Mouse (Mus musculus) lung, embryonic 16.5 days (tissue): ENCODE data around the gene Rbms1. TPM values are rescaled to one million over a fixed set of nuclear protein-coding genes. Genes with fewer than 3 reads are reported as not detected.

Experiments used
- ATAC-seq: fragments of 200-750 bp; cut with Nextera tagmentation; 2 replicates; pipeline ENCODE4 v1.8.0; 2017; ENCODE audit warnings: low read depth, mild to moderate bottlenecking, moderate library complexity
- H3K27ac ChIP-seq: fragments of 300-500 bp; sonication (generic); 2 replicates; pipeline ENCODE4 v1.5.1; 2014; ENCODE audit warnings: mild to moderate bottlenecking, control low read depth, low read length
- H3K27me3 ChIP-seq: fragments of 300-500 bp; sonication (generic); 2 replicates; pipeline ENCODE4 v1.6.1; 2014; ENCODE audit warnings: low read depth, low read length, mixed read lengths; ENCODE audit not compliant: control insufficient read depth, insufficient read depth
- H3K36me3 ChIP-seq: fragments of 300-500 bp; sonication (generic); 2 replicates; pipeline ENCODE4 v1.6.1; 2014; ENCODE audit warnings: low read length; ENCODE audit not compliant: control insufficient read depth, insufficient read depth
- H3K4me1 ChIP-seq: fragments of 300-500 bp; sonication (generic); replicated peaks from 2 replicates; pipeline ENCODE4 v1.6.1; 2014; ENCODE audit warnings: low read length, mixed read lengths; ENCODE audit not compliant: control insufficient read depth, insufficient read depth
- H3K4me2 ChIP-seq: fragments of 300-500 bp; sonication (generic); 2 replicates; pipeline ENCODE4 v1.6.1; 2014; ENCODE audit warnings: low read depth, low read length, control low read depth
- H3K4me3 ChIP-seq: fragments of 300-500 bp; sonication (generic); 2 replicates; pipeline ENCODE4 v1.5.1; 2014; ENCODE audit warnings: mild to moderate bottlenecking, low read length, control low read depth
- H3K9ac ChIP-seq: fragments of 300-500 bp; sonication (generic); 2 replicates; pipeline ENCODE4 v1.6.1; 2014; ENCODE audit warnings: low read length, control low read depth
- H3K9me3 ChIP-seq: fragments of 300-500 bp; sonication (generic); 2 replicates; pipeline ENCODE4 v1.6.1; 2016; ENCODE audit warnings: low read length; ENCODE audit not compliant: control insufficient read depth
- WGBS: fragments of 180-500 bp; shearing (Covaris S2); extraction: QIAGEN DNeasy Blood & Tissue Kit; methylation state at CpG from one replicate; pipeline ENCODE4 v1.1.7; 2014; 5-methylcytosine and 5-hydroxymethylcytosine counted together
- polyA plus RNA-seq: library from polyadenylated mRNA; unstranded; fragments of >200 nt; fragmentation: Nextera tagmentation; extraction: Ambion mirVana; gene quantifications from 2 replicates; pipeline ENCODE4 v1.2.1, GENCODE M21; 2015

Gene Rbms1
- polyA plus RNA-seq, 1 experiment from 2014 or later, result 129 TPM

DNA sequence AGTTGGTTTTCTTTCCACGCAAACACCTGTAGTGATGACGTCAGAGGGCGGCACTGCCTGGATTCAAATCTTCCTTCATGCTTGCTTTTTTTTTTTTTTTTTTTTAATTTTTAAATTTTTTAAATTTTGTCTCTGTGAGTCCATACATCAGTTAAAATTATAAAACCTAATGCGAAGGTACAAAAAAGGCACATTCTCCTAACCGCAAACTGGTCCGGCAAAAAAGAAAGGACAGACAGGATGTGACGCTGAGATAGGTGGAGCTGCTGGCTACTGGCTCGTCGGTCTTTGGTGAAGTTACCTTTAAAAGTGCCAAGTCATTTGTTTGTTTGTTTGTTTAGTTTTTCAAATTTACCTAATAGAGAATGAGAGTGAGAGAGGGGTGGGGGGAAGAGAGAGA, 211.7 kb downstream of the Rbms1 start:
- no peaks in the 10 kb centered on the region for H3K27me3 ChIP-seq
- H3K9ac ChIP-seq, result no peak overlapping the region
- no peak overlapping the region for H3K4me3 ChIP-seq
- H3K9me3 ChIP-seq, result no peaks in the 10 kb centered on the region
- peaks cover 25% of the 10 kb centered on the region for H3K36me3 ChIP-seq
- no peak for ATAC-seq
- WGBS, result 91% methylated on average over 9 of the region's 9 CpGs
- H3K4me1 ChIP-seq, result peaks cover 15% of the 10 kb centered on the region
- no peak overlapping the region for H3K27ac ChIP-seq
- no peak overlapping the region for H3K4me2 ChIP-seq

DNA sequence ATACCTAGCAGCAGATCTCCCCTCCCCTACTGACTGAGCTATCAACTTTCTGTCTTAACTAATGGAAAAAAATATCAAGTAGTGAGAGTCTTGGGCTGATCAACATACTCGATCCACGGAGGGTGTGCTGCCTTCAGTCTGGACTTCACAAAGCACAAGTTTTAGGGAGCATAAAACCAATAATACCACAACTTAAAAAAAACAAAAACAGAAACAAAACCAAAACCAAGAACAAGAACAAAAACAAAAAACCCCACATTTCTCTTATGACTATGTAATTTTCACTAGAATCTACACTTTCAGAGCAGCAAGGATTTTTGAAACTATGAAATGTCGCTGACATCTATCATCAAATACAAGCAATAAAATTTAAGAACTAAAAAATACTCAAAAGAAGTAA, 212.4 kb downstream of the Rbms1 start:
- peaks cover 19% of the 10 kb centered on the region for H3K4me1 ChIP-seq
- no peak overlapping the region for H3K4me3 ChIP-seq
- H3K9me3 ChIP-seq, result no peaks in the 10 kb centered on the region
- H3K9ac ChIP-seq, result no peak overlapping the region
- no peaks in the 10 kb centered on the region for H3K27me3 ChIP-seq
- ATAC-seq, result no peak
- peaks cover 18% of the 10 kb centered on the region for H3K36me3 ChIP-seq
- H3K27ac ChIP-seq, result no peak overlapping the region
- no peak overlapping the region for H3K4me2 ChIP-seq
- WGBS, result 85% methylated on average over 3 of the region's 3 CpGs

DNA sequence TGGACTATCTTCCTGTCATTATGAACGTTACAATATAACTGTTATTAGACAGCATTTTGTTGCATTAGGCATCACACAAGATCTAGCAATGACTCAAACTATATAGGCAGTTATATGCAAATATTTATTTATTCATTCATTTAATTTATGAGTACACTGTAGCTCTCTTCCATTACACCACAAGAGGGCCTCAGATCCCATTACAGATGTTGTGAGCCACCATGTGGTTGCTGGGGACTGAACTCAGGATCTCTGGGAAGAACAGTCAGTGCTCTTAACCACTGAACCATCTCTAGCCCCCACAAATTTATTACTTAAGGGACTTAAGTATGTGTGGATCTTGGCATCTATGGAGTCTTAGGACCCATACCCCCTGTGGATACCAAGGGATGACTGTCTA, 214.4 kb downstream of the Rbms1 start:
- Histone ChIP-seq H3K9ac (no peak overlapping the region), H3K4me1 (peaks cover 22% of the 10 kb centered on the region), H3K4me3 (no peak overlapping the region), H3K27me3 (no peaks in the 10 kb centered on the region), H3K27ac (no peak overlapping the region), H3K4me2 (no peak overlapping the region), H3K36me3 (peaks cover 12% of the 10 kb centered on the region), H3K9me3 (no peaks in the 10 kb centered on the region)
- ATAC-seq, result no peak
- WGBS, result 82% methylated on average over 1 of the region's 1 CpGs

DNA sequence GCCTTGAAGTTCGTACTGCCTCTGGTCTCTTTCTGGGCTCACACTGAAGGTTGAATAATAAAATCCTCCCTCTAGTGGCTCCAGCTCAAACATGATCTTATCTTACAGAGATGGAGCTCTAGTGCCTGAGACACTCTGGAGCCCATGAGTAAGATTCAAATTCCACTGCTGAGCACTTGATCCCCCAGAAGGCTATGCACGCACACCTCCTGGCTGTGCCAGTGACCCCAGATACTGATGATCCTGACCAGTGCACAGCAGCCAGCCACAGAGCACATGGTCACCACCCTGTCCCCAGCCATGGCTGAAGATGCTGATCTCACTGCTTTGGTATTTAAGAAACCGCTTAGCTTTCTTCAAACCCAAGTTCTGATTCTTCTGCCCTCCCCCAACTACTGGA, 215.4 kb downstream of the Rbms1 start:
- H3K4me1 ChIP-seq, result peaks cover 22% of the 10 kb centered on the region
- H3K27ac ChIP-seq, result peak overlapping the region; percentile 37; the same call in 1 of the 2 replicates
- peaks cover 7% of the 10 kb centered on the region for H3K36me3 ChIP-seq
- H3K9ac ChIP-seq, result no peak overlapping the region
- ATAC-seq, result peak; percentile 77
- no peaks in the 10 kb centered on the region for H3K9me3 ChIP-seq
- 32% methylated on average over 3 of the region's 3 CpGs for WGBS
- H3K4me2 ChIP-seq, result no peak overlapping the region
- no peak overlapping the region for H3K4me3 ChIP-seq
- H3K27me3 ChIP-seq, result no peaks in the 10 kb centered on the region

DNA sequence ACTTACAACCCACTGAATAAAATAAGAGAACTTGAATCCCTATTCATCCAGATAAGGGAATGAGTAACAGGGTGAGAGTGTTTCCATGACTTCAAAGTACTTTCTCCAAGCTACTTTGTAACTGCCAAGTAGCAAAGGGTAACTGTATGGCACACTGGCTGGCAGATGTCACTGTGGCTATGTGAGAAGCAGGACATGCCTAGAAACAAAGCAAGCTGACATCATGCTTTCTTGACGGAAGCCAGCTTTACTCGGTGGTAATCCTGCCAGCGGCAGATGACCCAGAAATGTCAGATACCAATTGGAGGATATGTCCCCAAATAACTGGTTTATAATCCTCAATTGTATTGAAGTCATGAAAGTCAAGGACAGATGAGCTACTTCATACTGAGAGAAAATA, 218.3 kb downstream of the Rbms1 start:
- no peak overlapping the region for H3K27ac ChIP-seq
- peaks cover 25% of the 10 kb centered on the region for H3K4me1 ChIP-seq
- 54% methylated on average over 3 of the region's 3 CpGs for WGBS
- H3K4me3 ChIP-seq, result no peak overlapping the region
- H3K27me3 ChIP-seq, result no peaks in the 10 kb centered on the region
- H3K9ac ChIP-seq, result no peak overlapping the region
- H3K36me3 ChIP-seq, result peaks cover 7% of the 10 kb centered on the region
- H3K9me3 ChIP-seq, result no peaks in the 10 kb centered on the region
- no peak overlapping the region for H3K4me2 ChIP-seq
- ATAC-seq, result no peak

DNA sequence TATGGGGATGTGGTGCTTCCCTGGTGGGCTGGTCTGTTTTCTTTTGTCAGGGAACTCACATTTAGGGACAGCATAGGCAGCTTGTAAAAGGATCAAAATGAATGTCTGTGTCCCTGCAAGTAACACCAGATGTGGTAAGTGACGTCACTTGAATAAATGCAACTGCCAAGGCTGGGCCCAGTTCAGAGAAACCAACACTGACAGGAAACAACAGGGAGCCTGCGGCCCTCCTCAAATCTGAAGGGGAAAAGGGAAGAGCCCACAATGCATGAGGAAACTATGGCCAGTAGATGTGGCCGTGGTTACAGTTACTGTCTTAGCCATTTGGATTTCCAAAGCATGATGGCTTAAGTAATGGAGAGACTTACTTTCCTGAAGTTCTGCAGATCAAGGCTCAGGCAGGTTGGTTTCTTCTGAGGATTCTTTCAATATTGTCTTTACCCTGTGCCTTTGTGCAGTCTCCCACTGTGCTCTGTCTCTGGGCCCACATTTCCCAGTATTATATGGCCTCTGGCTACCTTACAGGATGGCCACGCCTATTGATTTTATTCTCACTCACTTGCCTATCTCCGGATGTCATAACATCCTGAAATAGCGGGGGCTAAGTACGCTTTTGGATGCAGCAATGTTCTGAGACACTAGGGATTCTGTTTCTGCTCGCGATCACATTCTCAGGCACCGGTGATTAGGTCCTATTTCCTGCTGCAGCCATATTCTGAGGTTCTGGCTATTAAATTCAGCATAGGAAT, 223.4 kb downstream of the Rbms1 start:
- Histone ChIP-seq H3K4me1 (peaks cover 5% of the 10 kb centered on the region), H3K9ac (no peak overlapping the region), H3K9me3 (no peaks in the 10 kb centered on the region), H3K4me2 (no peak overlapping the region), H3K36me3 (no peaks in the 10 kb centered on the region), H3K27ac (no peak overlapping the region), H3K27me3 (no peaks in the 10 kb centered on the region), H3K4me3 (no peak overlapping the region)
- ATAC-seq, result peak; percentile 34; the same call in 1 of the 2 replicates
- WGBS, result 48% methylated on average over 10 of the region's 10 CpGs

DNA sequence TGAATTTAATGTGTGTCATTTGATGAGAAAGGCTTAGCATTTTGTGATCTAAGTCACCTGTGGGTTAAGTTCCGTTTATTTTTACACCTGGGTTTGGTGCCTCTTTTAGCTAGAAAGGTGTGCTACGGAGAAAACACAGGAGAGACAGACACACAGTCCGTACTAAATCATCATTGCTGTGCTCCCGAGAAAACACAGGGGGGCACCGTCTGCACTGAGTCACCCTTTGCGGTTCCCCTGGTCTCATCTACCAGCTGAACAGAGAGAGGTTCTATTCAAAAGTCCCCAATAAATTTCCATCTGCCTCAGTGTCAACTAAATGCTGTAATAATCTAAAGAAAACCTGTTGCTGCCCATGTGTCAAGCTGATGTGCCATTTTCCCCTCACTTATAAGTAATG, 232.1 kb downstream of the Rbms1 start:
- no peaks in the 10 kb centered on the region for H3K9me3 ChIP-seq
- ATAC-seq, result no peak
- no peak overlapping the region for H3K4me3 ChIP-seq
- peaks cover 15% of the 10 kb centered on the region for H3K4me1 ChIP-seq
- H3K27me3 ChIP-seq, result no peaks in the 10 kb centered on the region
- no peaks in the 10 kb centered on the region for H3K36me3 ChIP-seq
- no peak overlapping the region for H3K4me2 ChIP-seq
- no peak overlapping the region for H3K27ac ChIP-seq
- 52% methylated on average over 6 of the region's 6 CpGs for WGBS
- no peak overlapping the region for H3K9ac ChIP-seq

DNA sequence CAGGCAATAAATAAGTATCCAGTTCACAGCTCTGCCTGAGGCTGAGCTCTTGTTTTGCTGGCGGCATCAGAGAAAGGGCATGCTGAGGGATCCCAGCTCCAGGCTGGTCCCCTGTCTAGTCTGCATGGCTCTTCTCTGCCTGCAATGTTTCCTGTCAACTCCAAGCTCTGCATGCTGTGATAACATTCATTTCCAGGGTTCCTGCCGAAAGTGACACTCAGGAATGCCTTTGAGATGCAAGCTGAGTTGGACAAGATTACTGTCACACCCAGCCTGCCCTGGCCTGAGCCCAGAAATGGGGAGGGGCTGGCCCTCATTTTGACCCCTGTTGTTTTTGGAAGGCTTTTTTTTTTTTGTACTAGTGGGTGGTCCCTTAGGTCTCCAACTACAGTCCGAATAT, 233.0 kb downstream of the Rbms1 start:
- H3K27ac ChIP-seq, result peak overlapping the region; percentile 82
- WGBS, result 16% methylated on average over 3 of the region's 3 CpGs

DNA sequence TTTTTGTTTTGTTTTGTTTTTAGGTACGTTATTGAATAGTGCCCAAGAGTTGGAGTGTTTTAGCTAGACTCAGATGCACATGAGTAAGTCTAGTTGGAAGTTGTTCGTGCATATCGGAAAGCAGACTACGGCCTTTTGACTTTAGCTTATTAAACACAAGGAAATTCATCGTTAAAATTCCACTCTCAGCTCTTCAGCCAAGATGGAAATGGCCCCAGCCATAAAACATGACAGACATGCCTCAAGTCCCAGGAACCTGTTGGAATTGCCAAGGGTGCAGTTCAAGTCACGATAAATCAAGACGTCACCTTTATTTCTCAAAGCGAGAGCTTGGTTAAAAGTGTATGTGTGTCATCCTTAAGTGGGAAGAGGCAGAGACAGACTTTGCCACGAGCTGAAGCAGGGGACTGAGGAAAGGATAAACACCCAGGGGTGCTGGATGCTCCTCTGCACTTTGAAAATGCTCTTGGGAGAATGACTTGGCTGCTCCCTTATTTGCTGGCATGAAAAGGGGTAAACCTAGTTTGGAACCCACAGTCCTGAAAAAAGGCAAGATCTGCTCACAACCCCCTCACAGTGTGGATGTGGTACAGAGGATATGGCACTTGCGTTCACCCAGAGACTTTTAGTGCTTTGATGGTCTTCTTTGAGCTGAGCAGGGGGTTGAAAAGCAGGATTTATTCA, 233.9 kb downstream of the Rbms1 start:
- H3K4me2 ChIP-seq, result no peak overlapping the region
- no peak overlapping the region for H3K9ac ChIP-seq
- no peak for ATAC-seq

More for the DNA sequence above, 233.0 kb downstream of the Rbms1 start:
- Histone ChIP-seq H3K4me3 (no peak overlapping the region), H3K9me3 (no peaks in the 10 kb centered on the region), H3K9ac (peak overlapping the region; percentile 34; the same call in 1 of the 2 replicates), H3K4me1 (peaks cover 15% of the 10 kb centered on the region), H3K36me3 (no peaks in the 10 kb centered on the region), H3K27me3 (no peaks in the 10 kb centered on the region), H3K4me2 (peak overlapping the region; percentile 30; the same call in 1 of the 2 replicates)
- peak; percentile 91 for ATAC-seq

More for the DNA sequence above, 233.9 kb downstream of the Rbms1 start:
- H3K4me3 ChIP-seq, result no peak overlapping the region
- H3K9me3 ChIP-seq, result no peaks in the 10 kb centered on the region
- WGBS, result 52% methylated on average over 10 of the region's 10 CpGs
- no peaks in the 10 kb centered on the region for H3K36me3 ChIP-seq
- H3K4me1 ChIP-seq, result peaks cover 15% of the 10 kb centered on the region
- H3K27me3 ChIP-seq, result no peaks in the 10 kb centered on the region
- no peak overlapping the region; the same call in 1 of the 2 replicates for H3K27ac ChIP-seq
